13 mouse cellular contexts compared by ENCODE assay signal in genomic region chr11:36674902-36675422, GRCm38 (mm10).
DNase-seq lines count a peak whose midpoint lies in the region; ATAC-seq and TF ChIP-seq lines count a peak whose summit lies in the region.
"Had no signal": no experiment of that assay in that cellular context is flagged by ENCODE, and none has a peak within 500 bp of the region (broad histone marks: within the 10 kb centered on the region; RNA-seq: fewer than 3 reads in every experiment).

No protein-coding gene starts in this region.

- H3K27ac ChIP-seq in forebrain, embryonic 12.5 days = no peak overlapping the region
- H3K27ac ChIP-seq in forebrain, embryonic 10.5 days = no peak overlapping the region
- no peak overlapping the region for H3K27ac ChIP-seq in cortical plate, adult 2 months (ENCODE audit: insufficient read depth, low read length)
- peak overlapping the region; percentile 93; the same call in 1 of the 2 replicates for H3K27ac ChIP-seq in hindbrain, embryonic 14.5 days
- H3K27ac ChIP-seq in midbrain, embryonic 15.5 days = peak overlapping the region; percentile 97
- H3K27ac ChIP-seq: embryonic facial prominence, embryonic 15.5 days; kidney, embryonic 15.5 days had no signal

- no peak for TF ChIP-seq CTCF in cortical plate, adult 2 months (IDR thresholded peaks at IDR 0.05; ENCODE audit: extremely low read depth, insufficient read depth, low read length)

- 78% methylated on average over 4 of the region's 4 CpGs for WGBS in forebrain, embryonic 12.5 days
- 86% methylated on average over 4 of the region's 4 CpGs for WGBS in forebrain, embryonic 10.5 days
- WGBS in hindbrain, embryonic 14.5 days = 84% methylated on average over 4 of the region's 4 CpGs
- 77% methylated on average over 4 of the region's 4 CpGs for WGBS in midbrain, embryonic 15.5 days

- no peak for TF ChIP-seq POLR2A in cortical plate, adult 2 months (IDR thresholded peaks at IDR 0.05; ENCODE audit: extremely low read depth, insufficient read depth, low read length)

- no peak overlapping the region for H3K4me3 ChIP-seq in forebrain, embryonic 12.5 days (replicated peaks)
- H3K4me3 ChIP-seq in forebrain, embryonic 10.5 days = no peak overlapping the region
- H3K4me3 ChIP-seq in cortical plate, adult 2 months (ENCODE audit: insufficient read depth, low read length) = peak overlapping the region; percentile 66
- peak overlapping the region; percentile 60 for H3K4me3 ChIP-seq in hindbrain, embryonic 14.5 days (replicated peaks; ENCODE audit: low read length)
- H3K4me3 ChIP-seq in midbrain, embryonic 15.5 days = peak overlapping the region; percentile 51
- H3K4me3 ChIP-seq: embryonic facial prominence, embryonic 15.5 days; kidney, embryonic 15.5 days had no signal

- H3K4me2 ChIP-seq in forebrain, embryonic 12.5 days = peak overlapping the region; percentile 62
- H3K4me2 ChIP-seq in hindbrain, embryonic 14.5 days (replicated peaks) = peak overlapping the region; percentile 65
- peak overlapping the region; percentile 54 for H3K4me2 ChIP-seq in midbrain, embryonic 15.5 days
- H3K4me2 ChIP-seq: embryonic facial prominence, embryonic 15.5 days; kidney, embryonic 15.5 days; lung, embryonic 14.5 days had no signal

- H3K9ac ChIP-seq in forebrain, embryonic 12.5 days = no peak overlapping the region
- H3K9ac ChIP-seq in hindbrain, embryonic 14.5 days = peak overlapping the region; percentile 78
- peak overlapping the region; percentile 22; the same call in 1 of the 2 replicates for H3K9ac ChIP-seq in midbrain, embryonic 15.5 days
- H3K9ac ChIP-seq: embryonic facial prominence, embryonic 15.5 days; kidney, embryonic 15.5 days; lung, embryonic 14.5 days had no signal

- H3K36me3 ChIP-seq in forebrain, embryonic 12.5 days (replicated peaks) = no peaks in the 10 kb centered on the region
- no peaks in the 10 kb centered on the region for H3K36me3 ChIP-seq in forebrain, embryonic 10.5 days (replicated peaks)
- H3K36me3 ChIP-seq in hindbrain, embryonic 14.5 days (replicated peaks; ENCODE audit: control insufficient read depth, insufficient read depth) = no peaks in the 10 kb centered on the region
- no peaks in the 10 kb centered on the region for H3K36me3 ChIP-seq in midbrain, embryonic 15.5 days (replicated peaks)
- H3K36me3 ChIP-seq: embryonic facial prominence, embryonic 15.5 days; kidney, embryonic 15.5 days had no signal

- DNase-seq in forebrain, embryonic 10.5 days (ENCODE audit: extremely low spot score, low spot score) = no peak
- DNase-seq in hindbrain, embryonic 14.5 days (ENCODE audit: low spot score) = no peak
- no peak for DNase-seq in lung, postnatal 36 days
- DNase-seq in ovary, postnatal 36 days (ENCODE audit: low spot score) = no peak
- no peak for DNase-seq in frontal cortex, postnatal 10 days (ENCODE audit: low spot score in 2 of 2)
- DNase-seq: liver; lung, embryonic 14.5 days had no signal

- H3K27me3 ChIP-seq in forebrain, embryonic 12.5 days = peaks cover 3% of the 10 kb centered on the region; the same call in 1 of the 2 replicates
- peaks cover 23% of the 10 kb centered on the region for H3K27me3 ChIP-seq in forebrain, embryonic 10.5 days (ENCODE audit: poor library complexity, severe bottlenecking)
- H3K27me3 ChIP-seq in hindbrain, embryonic 14.5 days (ENCODE audit: control insufficient read depth, insufficient read depth, low read length) = no peaks in the 10 kb centered on the region
- no peaks in the 10 kb centered on the region for H3K27me3 ChIP-seq in midbrain, embryonic 15.5 days (replicated peaks)
- H3K27me3 ChIP-seq: embryonic facial prominence, embryonic 15.5 days had no signal

- peaks cover 47% of the 10 kb centered on the region for H3K4me1 ChIP-seq in forebrain, embryonic 12.5 days
- H3K4me1 ChIP-seq in forebrain, embryonic 10.5 days = peaks cover 42% of the 10 kb centered on the region
- peaks cover 3% of the 10 kb centered on the region for H3K4me1 ChIP-seq in cortical plate, adult 2 months (ENCODE audit: control insufficient read depth, insufficient read depth, low read length)
- H3K4me1 ChIP-seq in hindbrain, embryonic 14.5 days (replicated peaks; ENCODE audit: control insufficient read depth, insufficient read depth, low read length) = peaks cover 37% of the 10 kb centered on the region
- peaks cover 45% of the 10 kb centered on the region for H3K4me1 ChIP-seq in midbrain, embryonic 15.5 days
- H3K4me1 ChIP-seq: embryonic facial prominence, embryonic 15.5 days had no signal

- H3K9me3 ChIP-seq in forebrain, embryonic 12.5 days = no peaks in the 10 kb centered on the region
- H3K9me3 ChIP-seq in forebrain, embryonic 10.5 days = no peaks in the 10 kb centered on the region
- no peaks in the 10 kb centered on the region for H3K9me3 ChIP-seq in hindbrain, embryonic 14.5 days (ENCODE audit: control insufficient read depth, low read length)
- H3K9me3 ChIP-seq in midbrain, embryonic 15.5 days = no peaks in the 10 kb centered on the region
- H3K9me3 ChIP-seq: embryonic facial prominence, embryonic 15.5 days; kidney, embryonic 15.5 days had no signal

- no peak for ATAC-seq in forebrain, embryonic 12.5 days (ENCODE audit: low FRiP score)
- no peak for ATAC-seq in hindbrain, embryonic 14.5 days (ENCODE audit: low FRiP score)
- no peak for ATAC-seq in midbrain, embryonic 15.5 days (replicated peaks)
- ATAC-seq: inflammation-experienced regulatory T-cells, adult 6 months had no signal

Comparison
In these comparisons a context has a peak if more than half of its experiments do, and no peak if none do; other contexts are left out.
1. H3K27ac ChIP-seq: peak in hindbrain, embryonic 14.5 days (single experiment) and midbrain, embryonic 15.5 days (single experiment); none in forebrain, embryonic 12.5 days (single experiment), forebrain, embryonic 10.5 days (single experiment) and cortical plate, adult 2 months (single experiment).
2. H3K4me3 ChIP-seq: peak in cortical plate, adult 2 months (single experiment), hindbrain, embryonic 14.5 days (single experiment) and midbrain, embryonic 15.5 days (single experiment); none in forebrain, embryonic 12.5 days (single experiment) and forebrain, embryonic 10.5 days (single experiment).
3. Peak in every context shown above with its lines, with median percentiles within 50 percentile points of each other: H3K4me2 ChIP-seq.